Mouse (Mus musculus) G1E (cell line): ENCODE data around the gene BC035947. TPM values are rescaled to one million over a fixed set of nuclear protein-coding genes. Genes with fewer than 3 reads are reported as not detected.

ENCODE experiments used
- ATAC-seq: 2 replicates; pipeline ENCODE4 v1.8.0; 2016; ENCODE audit warnings: mild to moderate bottlenecking; ENCODE audit not compliant: insufficient number of reproducible peaks, poor library complexity, low FRiP score, severe bottlenecking; ENCODE audit errors: extremely low read depth
- DNase-seq: peaks from one replicate; pipeline ENCODE4 v3.0.0; 2012; ENCODE audit warnings: low spot score
- H3K27me3 ChIP-seq: 2 replicates; pipeline ENCODE4 v1.6.1; 2012; ENCODE audit warnings: mild to moderate bottlenecking, low read length, inconsistent platforms; ENCODE audit not compliant: insufficient read depth
- H3K36me3 ChIP-seq: replicated peaks from 2 replicates; pipeline ENCODE3; 2012; ENCODE audit warnings: mild to moderate bottlenecking, inconsistent platforms
- H3K4me1 ChIP-seq: 2 replicates; pipeline ENCODE4 v1.6.1; 2012; ENCODE audit warnings: low read depth, low read length, inconsistent platforms, mixed read lengths; ENCODE audit not compliant: insufficient read depth
- H3K4me3 ChIP-seq: 2 replicates; pipeline ENCODE4 v1.5.1; 2012; ENCODE audit warnings: low read depth, mild to moderate bottlenecking, inconsistent platforms, low read length, moderate library complexity, mixed read lengths
- H3K9me3 ChIP-seq: replicated peaks from 2 replicates; pipeline ENCODE4 v1.6.1; 2012; ENCODE audit warnings: inconsistent platforms
- CTCF ChIP-seq: IDR thresholded peaks from 2 replicates; pipeline ENCODE4 v1.5.1; 2012; ENCODE audit warnings: low read depth, low read length, inconsistent platforms, mixed read lengths
- GATA1 ChIP-seq: IDR thresholded peaks from 2 replicates; pipeline ENCODE4 v1.6.1; 2012; ENCODE audit warnings: borderline replicate concordance, low read length, inconsistent platforms, mixed read lengths
- GATA2 ChIP-seq: IDR thresholded peaks from 2 replicates; pipeline ENCODE4 v1.6.1; 2012; ENCODE audit warnings: low read depth, low read length, inconsistent platforms, borderline replicate concordance
- POLR2AphosphoS5 ChIP-seq: IDR thresholded peaks from 2 replicates; pipeline ENCODE4 v1.6.1; 2012; ENCODE audit warnings: low read depth, low read length, inconsistent platforms; ENCODE audit not compliant: insufficient replicate concordance
- TAL1 ChIP-seq: conservative IDR thresholded peaks from 2 replicates; pipeline ENCODE4 v1.6.1; 2012; ENCODE audit warnings: low read depth, low read length, inconsistent platforms, mixed read lengths
- polyA plus RNA-seq: library from polyadenylated mRNA; stranded (reverse); fragments of >175 nt; gene quantifications from 2 replicates; pipeline ENCODE4 v1.2.3, GENCODE M21; 2012
- total RNA-seq, 2 experiments: library from RNA; stranded (forward) in 1 of 2; stranded (reverse) in 1 of 2; fragments of 200-1000 nt in 1 of 2; fragments of >200 nt in 1 of 2; fragmentation: Nextera tagmentation in 1 of 2; gene quantifications; 2 replicates each; pipeline ENCODE4 v1.2.3; 2014 to 2017

The BC035947 gene
- total and polyA plus RNA-seq, 3 experiments, result 0.05 TPM; not detected in 2

DNA sequence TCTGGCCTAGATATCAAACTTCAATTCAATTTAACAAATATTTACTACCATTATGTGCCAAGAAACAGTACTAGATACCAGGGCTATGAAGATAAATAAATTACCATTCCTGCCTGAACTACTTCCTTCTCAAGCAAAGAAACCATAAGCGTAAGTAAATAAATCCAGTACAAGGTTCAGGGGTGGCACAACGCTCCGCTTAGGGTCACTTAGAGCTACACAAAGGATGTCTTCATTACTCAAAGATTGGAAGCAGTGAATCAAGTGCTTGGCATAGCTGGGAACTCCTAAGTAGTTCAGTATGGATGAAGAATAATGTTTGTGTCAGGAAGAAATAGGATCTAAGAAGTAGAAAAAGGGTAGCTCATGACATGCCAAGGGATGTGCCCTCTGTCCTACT lies 28.5 kb downstream of the BC035947 start:
- peaks cover 69% of the 10 kb centered on the region for H3K36me3 ChIP-seq
- H3K4me3 ChIP-seq, result no peak overlapping the region
- ATAC-seq (no peak), DNase-seq (no peak)
- H3K4me1 ChIP-seq, result peaks cover 47% of the 10 kb centered on the region
- no peak for TF ChIP-seq CTCF
- no peak for TF ChIP-seq POLR2AphosphoS5
- TF ChIP-seq TAL1, result no peak
- TF ChIP-seq GATA2, result no peak
- no peak for TF ChIP-seq GATA1
- no peaks in the 10 kb centered on the region for H3K27me3 ChIP-seq
- no peaks in the 10 kb centered on the region for H3K9me3 ChIP-seq

DNA sequence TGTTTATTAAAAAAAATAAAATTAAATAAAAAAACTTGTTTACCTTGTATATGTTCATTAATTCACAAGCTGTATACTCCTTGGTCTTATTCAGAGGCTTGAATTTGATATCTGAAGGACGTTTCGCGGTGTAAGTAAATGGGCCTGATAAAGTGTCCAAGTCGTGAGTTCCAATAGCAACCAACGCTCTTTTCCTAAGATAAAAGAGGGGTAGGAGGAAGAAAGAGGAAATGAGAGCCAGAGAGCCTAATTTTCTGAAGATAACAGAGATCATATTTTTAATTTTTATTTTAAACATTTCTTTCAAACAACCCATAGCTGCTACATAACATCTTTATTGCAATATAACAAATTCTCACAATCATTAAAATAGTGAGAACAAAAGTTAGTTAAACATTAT lies 39.5 kb downstream of the BC035947 start:
- Histone ChIP-seq H3K27me3 (no peaks in the 10 kb centered on the region), H3K36me3 (peaks cover 95% of the 10 kb centered on the region), H3K4me1 (no peaks in the 10 kb centered on the region), H3K9me3 (no peaks in the 10 kb centered on the region), H3K4me3 (no peak overlapping the region)
- TF ChIP-seq GATA1, result no peak
- no peak for TF ChIP-seq POLR2AphosphoS5
- no peak for TF ChIP-seq CTCF
- TF ChIP-seq TAL1, result no peak
- TF ChIP-seq GATA2, result no peak
- no peak for ATAC-seq
- DNase-seq, result no peak

DNA sequence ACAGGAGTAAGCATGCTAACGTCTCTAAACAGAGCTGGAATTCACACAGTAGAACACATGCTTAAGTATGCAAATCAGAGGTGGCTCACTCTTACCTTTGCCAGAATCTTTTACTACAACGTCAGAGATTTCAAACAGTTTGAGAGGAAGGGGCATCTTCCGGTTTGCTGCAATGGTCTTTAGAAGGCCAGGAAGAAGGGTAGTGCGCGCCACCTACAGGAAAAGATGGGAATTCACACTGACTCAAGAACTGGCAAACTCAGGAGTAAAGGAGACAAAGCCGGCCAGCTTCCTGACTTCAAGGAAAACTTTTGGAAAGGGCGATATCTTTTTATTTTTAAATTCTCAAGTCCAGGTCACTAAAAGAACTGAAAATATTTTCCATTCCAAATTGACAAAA lies 57.3 kb downstream of the BC035947 start:
- peak; percentile 28; the same call in 1 of the 2 replicates for TF ChIP-seq CTCF
- no peak for TF ChIP-seq GATA1
- no peak for TF ChIP-seq TAL1
- Histone ChIP-seq H3K27me3 (no peaks in the 10 kb centered on the region), H3K4me1 (no peaks in the 10 kb centered on the region), H3K4me3 (no peak overlapping the region), H3K9me3 (no peaks in the 10 kb centered on the region), H3K36me3 (peaks cover 95% of the 10 kb centered on the region)
- ATAC-seq (no peak), DNase-seq (no peak)

DNA sequence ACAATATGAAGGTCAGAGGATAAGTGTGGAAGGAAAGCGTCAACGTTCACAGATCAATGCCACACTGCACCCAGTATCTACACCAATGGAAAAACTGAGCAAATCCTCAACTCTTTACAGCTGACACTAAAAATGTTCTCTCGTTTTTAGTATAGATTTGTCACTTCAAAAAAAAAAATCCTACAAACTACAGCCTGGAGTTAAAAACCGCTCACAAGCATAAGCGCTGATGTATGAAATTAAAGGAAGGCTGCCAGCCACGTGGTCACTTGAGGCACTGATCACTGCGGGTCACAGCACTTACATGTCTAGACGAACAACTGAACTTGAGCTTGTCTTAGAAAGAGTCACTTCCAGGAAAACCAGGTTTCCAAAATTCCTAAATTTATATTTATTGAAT lies 58.1 kb downstream of the BC035947 start:
- no peaks in the 10 kb centered on the region for H3K27me3 ChIP-seq
- H3K9me3 ChIP-seq, result no peaks in the 10 kb centered on the region
- H3K4me3 ChIP-seq, result no peak overlapping the region
- H3K4me1 ChIP-seq, result no peaks in the 10 kb centered on the region
- no peak for DNase-seq
- TF ChIP-seq CTCF, result no peak
- no peak for TF ChIP-seq TAL1
- TF ChIP-seq POLR2AphosphoS5, result no peak
- TF ChIP-seq GATA1, result no peak
- no peak for TF ChIP-seq GATA2
- peaks cover 90% of the 10 kb centered on the region for H3K36me3 ChIP-seq
- no peak for ATAC-seq

DNA sequence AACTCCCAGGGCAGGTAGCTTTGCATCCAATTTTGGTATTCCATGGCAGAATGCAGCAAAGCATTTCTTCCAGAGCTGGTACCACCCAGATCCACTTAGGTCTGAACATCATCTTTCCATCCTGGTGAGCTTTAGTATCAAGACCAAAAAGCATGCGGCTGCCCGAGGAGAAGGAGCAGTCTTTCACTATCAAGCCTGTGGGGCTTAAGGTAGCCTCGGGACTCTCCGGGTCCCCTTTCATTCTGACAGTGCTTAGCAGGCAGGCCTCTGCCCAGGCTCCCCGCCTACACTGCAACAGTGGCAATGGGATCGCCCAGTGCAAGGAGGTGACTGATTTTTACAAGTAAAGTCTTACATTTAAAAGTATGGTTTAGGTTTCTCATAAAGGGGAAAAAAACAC lies 59.4 kb downstream of the BC035947 start:
- Histone ChIP-seq H3K9me3 (no peaks in the 10 kb centered on the region), H3K4me3 (no peak overlapping the region), H3K4me1 (no peaks in the 10 kb centered on the region), H3K36me3 (peaks cover 90% of the 10 kb centered on the region), H3K27me3 (no peaks in the 10 kb centered on the region)
- no peak for DNase-seq
- TF ChIP-seq GATA1, result no peak
- no peak for TF ChIP-seq CTCF
- TF ChIP-seq POLR2AphosphoS5, result no peak
- no peak for TF ChIP-seq TAL1
- no peak for ATAC-seq

DNA sequence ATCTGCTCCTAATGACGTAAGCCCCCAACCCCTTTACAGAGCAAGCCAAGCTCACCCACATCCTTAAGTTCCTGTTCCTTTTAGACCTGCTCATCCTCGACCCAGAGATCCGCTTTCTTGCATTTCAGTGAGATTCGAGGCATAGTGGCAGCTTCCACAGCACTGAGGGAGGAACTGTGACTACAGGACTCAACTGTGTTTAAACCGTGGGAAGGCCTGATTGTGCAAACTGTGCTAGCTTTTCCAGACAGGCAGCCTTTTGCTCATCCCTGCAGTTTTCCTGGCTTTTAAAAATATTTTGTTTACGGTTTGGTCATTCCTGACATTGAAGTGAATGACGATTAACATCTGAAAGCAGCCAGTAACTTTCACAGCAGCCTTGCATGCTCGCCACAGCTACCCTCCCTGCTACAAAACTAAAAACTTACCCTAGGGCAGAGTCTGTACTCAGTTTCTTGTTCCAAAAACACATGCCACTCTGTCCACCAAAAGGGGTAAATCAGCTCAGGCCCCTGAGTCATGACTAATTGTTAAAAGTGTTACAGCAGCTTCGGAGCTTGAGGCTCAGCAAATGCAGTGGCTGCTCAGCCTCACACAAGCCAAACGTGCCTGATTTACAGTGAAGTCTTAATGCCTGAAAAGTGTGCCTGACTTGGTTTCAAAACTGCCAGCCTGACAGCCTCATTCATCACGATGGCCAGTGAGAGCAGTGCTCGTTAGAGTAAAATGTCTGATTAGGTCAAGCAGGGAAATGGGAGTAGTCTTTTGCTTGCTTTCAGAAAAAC lies 60.7 kb downstream of the BC035947 start:
- TF ChIP-seq POLR2AphosphoS5, result no peak
- TF ChIP-seq GATA2, result no peak
- TF ChIP-seq CTCF, result no peak
- no peak for TF ChIP-seq GATA1
- TF ChIP-seq TAL1, result no peak
- Histone ChIP-seq H3K27me3 (no peaks in the 10 kb centered on the region), H3K9me3 (no peaks in the 10 kb centered on the region), H3K4me3 (no peak overlapping the region), H3K36me3 (peaks cover 89% of the 10 kb centered on the region), H3K4me1 (no peaks in the 10 kb centered on the region; the same call in 1 of the 2 replicates)
- no peak for ATAC-seq
- no peak for DNase-seq
